Mouse (Mus musculus) gastrocnemius, postnatal 10 days (tissue): Measurements from ENCODE around the gene Fip1l1. TPM values are rescaled to one million over a fixed set of nuclear protein-coding genes. Genes with fewer than 3 reads are reported as not detected.

Experiments used
- DNase-seq: peaks from one replicate; pipeline ENCODE4 v3.0.0; 2021; ENCODE audit warnings: mixed read lengths
- total RNA-seq, 2 experiments: library from RNA; stranded (reverse); gene quantifications; 2 replicates each; pipeline ENCODE4 v1.2.3; 2021

The Fip1l1 gene
- total RNA-seq, 2 experiments from 2014 or later: 29.6 to 38.2 TPM

GRCm38 (mm10) chr5:74613491-74614151 lies 78.4 kb downstream of the Fip1l1 start:
- no peak for DNase-seq

GRCm38 (mm10) chr5:74617816-74618572 lies 82.7 kb downstream of the Fip1l1 start:
- no peak for DNase-seq

- DNase-seq: peak; percentile 59
Observed at GRCm38 (mm10) chr5:74618573-74619059, 83.4 kb downstream of the Fip1l1 start.

- no peak for DNase-seq
Observed at GRCm38 (mm10) chr5:74621691-74622470, 86.6 kb downstream of the Fip1l1 start.

- DNase-seq: no peak
Observed at GRCm38 (mm10) chr5:74623316-74624000, 88.2 kb downstream of the Fip1l1 start.

GRCm38 (mm10) chr5:74624385-74624784 lies 89.1 kb downstream of the Fip1l1 start:
- no peak for DNase-seq

- no peak for DNase-seq
Observed at GRCm38 (mm10) chr5:74628001-74628400, 92.8 kb downstream of the Fip1l1 start.

- DNase-seq: no peak
Observed at GRCm38 (mm10) chr5:74632369-74633114, 97.3 kb downstream of the Fip1l1 start.

- no peak for DNase-seq
Observed at GRCm38 (mm10) chr5:74633453-74633852, 98.2 kb downstream of the Fip1l1 start.

GRCm38 (mm10) chr5:74634391-74634790 lies 99.1 kb downstream of the Fip1l1 start:
- no peak for DNase-seq

- no peak for DNase-seq
Observed at GRCm38 (mm10) chr5:74639516-74639915, 104.3 kb downstream of the Fip1l1 start.

- no peak for DNase-seq
Observed at GRCm38 (mm10) chr5:74640504-74640903, 105.3 kb downstream of the Fip1l1 start.

- DNase-seq: no peak
Observed at GRCm38 (mm10) chr5:74641000-74641399, 105.8 kb downstream of the Fip1l1 start.

GRCm38 (mm10) chr5:74642291-74642690 lies 107.0 kb downstream of the Fip1l1 start:
- no peak for DNase-seq

GRCm38 (mm10) chr5:74647584-74647984 lies 112.3 kb downstream of the Fip1l1 start:
- no peak for DNase-seq

- no peak for DNase-seq
Observed at GRCm38 (mm10) chr5:74648216-74648615, 113.0 kb downstream of the Fip1l1 start.

Other genes with a start within 250 kb of the Fip1l1 start
- gene Scfd2, start 3.7 kb upstream of the Fip1l1 start, total RNA-seq: 10 to 100 TPM; 10.2 to 12.8 TPM
- 1 to 10 TPM; 1.3 to 2.0 TPM for gene Lnx1, start 167.5 kb downstream of the Fip1l1 start, total RNA-seq